Mouse (Mus musculus) spleen, adult 2 months (tissue): ENCODE results near the gene Fbxl17. TPM values are rescaled to one million over a fixed set of nuclear protein-coding genes. Genes with fewer than 3 reads are reported as not detected.

Source experiments
- DNase-seq, 2 experiments: peaks; one replicate each; pipeline versions ENCODE4 v3.0.0 to v3.0.0-alpha.2; 2012 to 2021; ENCODE audit warnings: low spot score in 2 of 2, low read depth in 1 of 2
- H3K27ac ChIP-seq: fragments of 200-500 bp; 2 replicates; pipeline ENCODE4 v1.5.1; 2012; ENCODE audit warnings: low read length, inconsistent platforms; ENCODE audit not compliant: insufficient read depth
- H3K27me3 ChIP-seq: fragments of 200-500 bp; 2 replicates; pipeline ENCODE4 v1.6.1; 2012; ENCODE audit warnings: mild to moderate bottlenecking, moderate library complexity, low read length, inconsistent platforms; ENCODE audit not compliant: control insufficient read depth, insufficient read depth
- H3K36me3 ChIP-seq: fragments of 200-500 bp; 2 replicates; pipeline ENCODE4 v1.6.1; 2012; ENCODE audit warnings: mild to moderate bottlenecking, low read length, inconsistent platforms; ENCODE audit not compliant: control insufficient read depth, insufficient read depth
- H3K4me1 ChIP-seq: fragments of 200-500 bp; 2 replicates; pipeline ENCODE4 v1.6.1; 2011; ENCODE audit warnings: inconsistent platforms; ENCODE audit not compliant: control insufficient read depth, insufficient read depth, insufficient read length
- H3K4me3 ChIP-seq: fragments of 200-500 bp; 2 replicates; pipeline ENCODE4 v1.5.1; 2011; ENCODE audit warnings: mild to moderate bottlenecking, inconsistent platforms; ENCODE audit not compliant: insufficient read depth, insufficient read length; ENCODE audit errors: extremely low read depth
- CTCF ChIP-seq: fragments of 200-500 bp; IDR thresholded peaks from 2 replicates; pipeline ENCODE4 v1.5.1; 2011; ENCODE audit warnings: mild to moderate bottlenecking, inconsistent platforms; ENCODE audit not compliant: insufficient read depth, insufficient read length, insufficient replicate concordance; ENCODE audit errors: extremely low read depth
- POLR2A ChIP-seq: fragments of 200-500 bp; IDR thresholded peaks from 2 replicates; pipeline ENCODE4 v1.6.1; 2011; ENCODE audit warnings: low read depth, low read length, inconsistent platforms
- WGBS: fragments of 180-500 bp; shearing (Covaris S2); methylation state at CpG from one replicate; pipeline ENCODE4 v1.1.7; 2018; 5-methylcytosine and 5-hydroxymethylcytosine counted together
- polyA plus RNA-seq: library from polyadenylated mRNA; depleted of rRNA; stranded (reverse); fragments of >200 nt; gene quantifications from 2 replicates; pipeline ENCODE4 v1.2.3, GENCODE M21; 2012

The Fbxl17 gene
- polyA plus RNA-seq, 1 experiment: 4.7 TPM

- H3K27ac ChIP-seq: no peak overlapping the region
Measured at GRCm38 (mm10) chr17:63143825-63144224, 356.0 kb downstream of the Fbxl17 start.

GRCm38 (mm10) chr17:63134805-63135204, 365.0 kb downstream of the Fbxl17 start:
- Histone ChIP-seq H3K4me3 (no peak overlapping the region), H3K27me3 (no peaks in the 10 kb centered on the region), H3K4me1 (no peaks in the 10 kb centered on the region), H3K27ac (no peak overlapping the region), H3K36me3 (no peaks in the 10 kb centered on the region)
- TF ChIP-seq CTCF (no peak), POLR2A (no peak)
- no peak for DNase-seq
- 89% methylated on average over 5 of the region's 5 CpGs for WGBS

More at GRCm38 (mm10) chr17:63143825-63144224, 356.0 kb downstream of the Fbxl17 start:
- 84% methylated on average over 7 of the region's 7 CpGs for WGBS
- Histone ChIP-seq H3K27me3 (no peaks in the 10 kb centered on the region), H3K4me1 (no peaks in the 10 kb centered on the region), H3K36me3 (no peaks in the 10 kb centered on the region), H3K4me3 (no peak overlapping the region)
- TF ChIP-seq POLR2A (no peak), CTCF (no peak)
- no peak for DNase-seq

GRCm38 (mm10) chr17:63122427-63122826, 377.4 kb downstream of the Fbxl17 start:
- H3K4me3 ChIP-seq: no peak overlapping the region
- WGBS: 96% methylated on average over 2 of the region's 2 CpGs
- no peak overlapping the region for H3K27ac ChIP-seq
- no peak for TF ChIP-seq CTCF
- no peaks in the 10 kb centered on the region for H3K4me1 ChIP-seq
- no peaks in the 10 kb centered on the region for H3K27me3 ChIP-seq
- H3K36me3 ChIP-seq: no peaks in the 10 kb centered on the region
- DNase-seq: no peak

GRCm38 (mm10) chr17:63119701-63120100, 380.1 kb downstream of the Fbxl17 start:
- no peak for DNase-seq
- Histone ChIP-seq H3K36me3 (no peaks in the 10 kb centered on the region), H3K4me1 (no peaks in the 10 kb centered on the region), H3K4me3 (no peak overlapping the region), H3K27me3 (no peaks in the 10 kb centered on the region), H3K27ac (no peak overlapping the region)
- TF ChIP-seq CTCF: no peak
- TF ChIP-seq POLR2A: no peak
- 90% methylated on average over 3 of the region's 3 CpGs for WGBS

- H3K4me3 ChIP-seq: no peak overlapping the region
- no peaks in the 10 kb centered on the region for H3K4me1 ChIP-seq
- H3K27me3 ChIP-seq: no peaks in the 10 kb centered on the region
- no peak overlapping the region for H3K27ac ChIP-seq
- no peaks in the 10 kb centered on the region for H3K36me3 ChIP-seq
- TF ChIP-seq POLR2A: no peak
- no peak for TF ChIP-seq CTCF
- no peak for DNase-seq
- 87% methylated on average over 7 of the region's 7 CpGs for WGBS
Measured at GRCm38 (mm10) chr17:63119077-63119476, 380.7 kb downstream of the Fbxl17 start.

GRCm38 (mm10) chr17:63117130-63117529, 382.7 kb downstream of the Fbxl17 start:
- TF ChIP-seq POLR2A (no peak), CTCF (no peak)
- Histone ChIP-seq H3K36me3 (no peaks in the 10 kb centered on the region), H3K27me3 (no peaks in the 10 kb centered on the region), H3K4me1 (no peaks in the 10 kb centered on the region), H3K27ac (no peak overlapping the region), H3K4me3 (no peak overlapping the region)
- no peak for DNase-seq
- 94% methylated on average over 5 of the region's 5 CpGs for WGBS

- Histone ChIP-seq H3K36me3 (no peaks in the 10 kb centered on the region), H3K27me3 (no peaks in the 10 kb centered on the region; the same call in 1 of the 2 replicates), H3K4me3 (no peak overlapping the region), H3K27ac (no peak overlapping the region), H3K4me1 (no peaks in the 10 kb centered on the region)
- no peak for DNase-seq
- WGBS: 91% methylated on average over 19 of the region's 19 CpGs
- TF ChIP-seq CTCF: no peak
- TF ChIP-seq POLR2A: no peak
Measured at GRCm38 (mm10) chr17:63114399-63115085, 385.3 kb downstream of the Fbxl17 start.
